Mouse (Mus musculus) stomach, embryonic 14.5 days (tissue): ENCODE results near the gene Itgb6. TPM values are rescaled to one million over a fixed set of nuclear protein-coding genes. Genes with fewer than 3 reads are reported as not detected.

Experiments
- ATAC-seq: fragments of 200-750 bp; cut with Nextera tagmentation; 2 replicates; pipeline ENCODE4 v1.8.0; 2017; ENCODE audit warnings: low read depth, moderate TSS enrichment; ENCODE audit not compliant: insufficient number of reproducible peaks, insufficient read depth, low FRiP score
- H3K27ac ChIP-seq: fragments of 300-500 bp; sonication (generic); 2 replicates; pipeline ENCODE4 v1.5.1; 2014; ENCODE audit warnings: mild to moderate bottlenecking, low read length, moderate library complexity, mixed read lengths
- H3K27me3 ChIP-seq: fragments of 300-500 bp; sonication (generic); 2 replicates; pipeline ENCODE4 v1.6.1; 2014; ENCODE audit warnings: low read length, control low read depth, mixed read lengths; ENCODE audit not compliant: control insufficient read depth, insufficient read depth
- H3K36me3 ChIP-seq: fragments of 300-500 bp; sonication (generic); 2 replicates; pipeline ENCODE4 v1.6.1; 2014; ENCODE audit warnings: mild to moderate bottlenecking, control low read depth, low read length, moderate library complexity, mixed read lengths; ENCODE audit not compliant: control insufficient read depth, insufficient read depth
- H3K4me1 ChIP-seq: fragments of 300-500 bp; sonication (generic); 2 replicates; pipeline ENCODE4 v1.6.1; 2014; ENCODE audit warnings: low read length, control low read depth, mixed read lengths; ENCODE audit not compliant: control insufficient read depth, insufficient read depth
- H3K4me2 ChIP-seq: fragments of 300-500 bp; sonication (generic); replicated peaks from 2 replicates; pipeline ENCODE4 v1.6.1; 2014; ENCODE audit warnings: low read depth, low read length, control low read depth
- H3K4me3 ChIP-seq: fragments of 300-500 bp; sonication (generic); 2 replicates; pipeline ENCODE4 v1.5.1; 2014; ENCODE audit warnings: low read depth, low read length, control low read depth
- H3K9ac ChIP-seq: fragments of 300-500 bp; sonication (generic); replicated peaks from 2 replicates; pipeline ENCODE4 v1.6.1; 2014; ENCODE audit warnings: low read depth, mild to moderate bottlenecking, control low read depth, low read length, moderate library complexity, mixed read lengths
- H3K9me3 ChIP-seq: fragments of 300-500 bp; sonication (generic); 2 replicates; pipeline ENCODE4 v1.6.1; 2016; ENCODE audit warnings: low read depth, low read length, control low read depth; ENCODE audit not compliant: control insufficient read depth
- WGBS: fragments of 180-500 bp; shearing (Covaris S2); extraction: QIAGEN DNeasy Blood & Tissue Kit; methylation state at CpG from one replicate; pipeline ENCODE4 v1.1.7; 2014; 5-methylcytosine and 5-hydroxymethylcytosine counted together
- polyA plus RNA-seq: library from polyadenylated mRNA; unstranded; fragments of >200 nt; fragmentation: Nextera tagmentation; extraction: Ambion mirVana; gene quantifications from 2 replicates; pipeline ENCODE4 v1.2.1, GENCODE M21; 2014

The Itgb6 gene
- polyA plus RNA-seq, 1 experiment from 2014 or later = 11.2 TPM

GRCm38 (mm10) chr2:60688944-60689615 lies 33.4 kb downstream of the Itgb6 start:
- Histone ChIP-seq H3K27ac (peak overlapping the region; percentile 39; the same call in 1 of the 2 replicates), H3K4me3 (no peak overlapping the region), H3K4me2 (no peak overlapping the region; the same call in 1 of the 2 replicates), H3K36me3 (no peaks in the 10 kb centered on the region), H3K9ac (no peak overlapping the region), H3K27me3 (no peaks in the 10 kb centered on the region), H3K4me1 (peaks cover 14% of the 10 kb centered on the region; the same call in 1 of the 2 replicates), H3K9me3 (no peaks in the 10 kb centered on the region)
- 18% methylated on average over 14 of the region's 14 CpGs for WGBS
- ATAC-seq = peak; percentile 88

GRCm38 (mm10) chr2:60688150-60688549 lies 34.3 kb downstream of the Itgb6 start:
- Histone ChIP-seq H3K9me3 (no peaks in the 10 kb centered on the region), H3K27ac (no peak overlapping the region), H3K27me3 (no peaks in the 10 kb centered on the region), H3K4me2 (no peak overlapping the region), H3K4me1 (peaks cover 14% of the 10 kb centered on the region; the same call in 1 of the 2 replicates), H3K4me3 (no peak overlapping the region), H3K9ac (no peak overlapping the region), H3K36me3 (no peaks in the 10 kb centered on the region)
- ATAC-seq = no peak
- WGBS = 89% methylated on average over 1 of the region's 1 CpGs

DNA sequence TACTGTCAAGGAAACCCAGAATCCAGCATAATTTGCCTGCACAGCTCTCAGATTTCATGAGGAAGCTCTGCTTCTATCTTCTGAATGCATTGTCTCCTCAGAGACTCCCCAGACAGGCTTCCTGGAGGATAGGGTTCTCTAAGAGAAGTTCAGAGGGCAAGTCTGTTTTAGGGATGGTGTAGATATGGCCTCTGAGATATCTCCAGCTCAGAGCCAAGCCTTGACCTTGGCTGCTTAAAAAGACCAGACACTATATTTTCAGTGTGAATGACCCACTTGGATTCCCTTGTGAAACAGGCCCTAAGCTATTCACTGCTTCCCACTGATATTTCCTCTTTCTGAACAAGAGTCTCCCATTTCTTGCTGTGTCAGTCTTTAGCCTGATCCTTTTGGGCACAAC lies 36.5 kb downstream of the Itgb6 start:
- Histone ChIP-seq H3K4me1 (peaks cover 10% of the 10 kb centered on the region; the same call in 1 of the 2 replicates), H3K4me3 (no peak overlapping the region), H3K36me3 (no peaks in the 10 kb centered on the region), H3K27me3 (no peaks in the 10 kb centered on the region), H3K9me3 (no peaks in the 10 kb centered on the region), H3K4me2 (no peak overlapping the region), H3K9ac (no peak overlapping the region), H3K27ac (no peak overlapping the region)
- ATAC-seq = no peak

- 39% methylated on average over 3 of the region's 3 CpGs for WGBS
These were observed 38.3 kb downstream of the Itgb6 start for GRCm38 (mm10) chr2:60684168-60684567.

DNA sequence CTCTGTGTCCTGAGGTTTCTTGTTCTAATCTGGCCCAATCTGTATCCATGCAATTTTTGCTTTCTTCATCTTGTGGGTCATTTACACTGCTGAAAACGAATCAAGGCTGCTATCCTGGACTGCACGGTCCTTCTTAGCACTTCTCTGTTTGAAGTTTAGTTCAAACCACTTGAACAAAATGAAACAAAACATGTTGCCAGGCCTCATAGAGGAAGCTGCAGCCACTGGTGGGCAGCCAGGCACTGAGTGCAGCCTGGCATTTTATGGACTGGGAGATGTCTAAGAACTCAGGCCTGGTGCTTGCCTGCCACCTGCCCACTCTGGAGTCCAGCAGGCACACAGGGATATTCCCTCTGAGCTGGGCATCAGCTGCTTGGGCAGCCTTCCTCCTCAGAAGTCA lies 39.9 kb downstream of the Itgb6 start:
- Histone ChIP-seq H3K4me3 (no peak overlapping the region), H3K9me3 (no peaks in the 10 kb centered on the region), H3K4me1 (no peaks in the 10 kb centered on the region), H3K9ac (no peak overlapping the region), H3K4me2 (no peak overlapping the region), H3K27me3 (no peaks in the 10 kb centered on the region), H3K27ac (no peak overlapping the region), H3K36me3 (no peaks in the 10 kb centered on the region)
- WGBS = 75% methylated on average over 2 of the region's 2 CpGs
- ATAC-seq = no peak

More at GRCm38 (mm10) chr2:60684168-60684567, 38.3 kb downstream of the Itgb6 start:
- H3K4me2 ChIP-seq = no peak overlapping the region
- H3K9me3 ChIP-seq = no peaks in the 10 kb centered on the region
- H3K9ac ChIP-seq = no peak overlapping the region
- no peak for ATAC-seq
- H3K4me3 ChIP-seq = no peak overlapping the region
- peaks cover 6% of the 10 kb centered on the region; the same call in 1 of the 2 replicates for H3K4me1 ChIP-seq
- no peaks in the 10 kb centered on the region for H3K27me3 ChIP-seq
- no peak overlapping the region for H3K27ac ChIP-seq
- H3K36me3 ChIP-seq = no peaks in the 10 kb centered on the region

DNA sequence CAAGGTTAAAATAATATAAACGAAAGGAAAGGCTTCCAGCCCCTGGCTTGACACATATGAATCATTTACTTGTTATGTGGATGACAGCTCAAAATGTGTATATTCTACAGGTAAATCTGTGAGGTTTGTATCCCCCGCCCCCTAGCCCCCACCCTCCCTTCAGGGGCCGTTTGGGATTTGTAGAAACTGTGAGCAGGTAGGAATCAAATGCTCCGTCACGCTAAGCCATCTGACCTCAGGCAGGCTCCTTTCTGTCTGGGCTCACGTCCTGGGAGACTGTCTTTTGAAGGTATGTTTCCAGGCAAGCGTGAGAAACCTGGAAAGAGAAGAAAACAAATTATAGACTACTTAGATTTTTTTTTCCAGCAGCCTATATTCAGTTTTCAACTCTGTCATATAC lies 48.0 kb downstream of the Itgb6 start:
- no peak overlapping the region for H3K9ac ChIP-seq
- no peak overlapping the region for H3K4me2 ChIP-seq
- no peaks in the 10 kb centered on the region for H3K27me3 ChIP-seq
- WGBS = 41% methylated on average over 7 of the region's 7 CpGs
- no peak overlapping the region for H3K27ac ChIP-seq
- no peaks in the 10 kb centered on the region for H3K36me3 ChIP-seq
- no peak for ATAC-seq
- no peaks in the 10 kb centered on the region for H3K4me1 ChIP-seq
- no peaks in the 10 kb centered on the region for H3K9me3 ChIP-seq
- H3K4me3 ChIP-seq = no peak overlapping the region

GRCm38 (mm10) chr2:60672973-60673954 lies 49.2 kb downstream of the Itgb6 start:
- H3K27me3 ChIP-seq = no peaks in the 10 kb centered on the region
- peak overlapping the region; percentile 19 for H3K9ac ChIP-seq
- H3K4me1 ChIP-seq = no peaks in the 10 kb centered on the region
- ATAC-seq = no peak
- H3K9me3 ChIP-seq = no peaks in the 10 kb centered on the region
- no peaks in the 10 kb centered on the region for H3K36me3 ChIP-seq
- peak overlapping the region; percentile 41; the same call in 1 of the 2 replicates for H3K27ac ChIP-seq
- 31% methylated on average over 17 of the region's 17 CpGs for WGBS
- H3K4me2 ChIP-seq = peak overlapping the region; percentile 31
- H3K4me3 ChIP-seq = peak overlapping the region; percentile 18

DNA sequence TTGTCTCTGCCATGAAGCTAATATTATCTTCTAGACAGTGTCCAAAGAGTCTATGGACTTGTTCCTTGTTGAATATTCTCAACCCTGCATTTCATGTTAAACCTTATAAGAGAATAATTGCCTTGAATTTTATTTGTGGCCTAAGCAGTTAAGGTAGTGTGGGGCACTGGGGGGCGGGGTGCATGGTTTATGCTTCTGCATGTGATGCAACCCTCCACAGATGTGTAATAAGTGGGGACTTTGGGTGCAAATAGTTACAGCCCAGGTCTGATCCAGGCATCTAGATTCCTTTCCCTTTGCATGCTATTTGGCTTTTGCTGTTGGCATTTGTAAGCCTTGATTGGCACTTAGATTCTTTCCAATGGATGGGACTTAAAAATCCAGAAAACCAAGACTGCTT lies 51.2 kb downstream of the Itgb6 start:
- Histone ChIP-seq H3K4me2 (no peak overlapping the region), H3K36me3 (no peaks in the 10 kb centered on the region), H3K9me3 (no peaks in the 10 kb centered on the region), H3K4me1 (no peaks in the 10 kb centered on the region), H3K4me3 (no peak overlapping the region), H3K9ac (no peak overlapping the region), H3K27ac (no peak overlapping the region), H3K27me3 (no peaks in the 10 kb centered on the region)
- no peak for ATAC-seq
- 88% methylated on average over 1 of the region's 1 CpGs for WGBS
